Mouse (Mus musculus) CH12.LX (cell line): Measurements from ENCODE around the gene Ppp1r18. TPM values are rescaled to one million over a fixed set of nuclear protein-coding genes. Genes with fewer than 3 reads are reported as not detected.
A peak's percentile ranks its signal among the peaks of the same experiment; 100 is the strongest.

ENCODE experiments used
- DNase-seq: peaks from one replicate; pipeline ENCODE4 v3.0.0-alpha.2; 2013; ENCODE audit errors: extremely low read depth
- H3K27ac ChIP-seq: 2 replicates; pipeline ENCODE4 v1.5.1; 2012; ENCODE audit warnings: low read depth, mild to moderate bottlenecking, control low read depth, moderate library complexity; ENCODE audit not compliant: insufficient read depth
- H3K27me3 ChIP-seq: replicated peaks from 2 replicates; pipeline ENCODE3; 2012; ENCODE audit warnings: inconsistent platforms
- H3K36me3 ChIP-seq, 2 experiments: replicated peaks in 1 of 2; 2 replicates each; pipeline versions ENCODE3 to v1.6.1; 2012; ENCODE audit warnings: inconsistent platforms in 1 of 2, low read length in 1 of 2, mild to moderate bottlenecking in 1 of 2, mixed read lengths in 1 of 2, moderate library complexity in 1 of 2; ENCODE audit not compliant: control insufficient read depth in 1 of 2, insufficient read depth in 1 of 2
- H3K4me1 ChIP-seq, 2 experiments: 2 replicates each; pipeline ENCODE4 v1.6.1; 2012; ENCODE audit warnings: inconsistent platforms in 1 of 2, moderate library complexity in 1 of 2; ENCODE audit not compliant: insufficient read depth in 2 of 2, control insufficient read depth in 1 of 2
- H3K4me2 ChIP-seq: 2 replicates; pipeline ENCODE4 v1.6.1; 2012; ENCODE audit warnings: low read depth, mild to moderate bottlenecking, control low read depth; ENCODE audit not compliant: poor library complexity, insufficient read depth, severe bottlenecking
- H3K4me3 ChIP-seq, 3 experiments: fragments of 150-350 bp in 1 of 3; sonication (generic) in 1 of 3; replicated peaks in 1 of 3; 2 replicates each; pipeline versions ENCODE3 to v1.5.1; 2011 to 2012; ENCODE audit warnings: low read depth in 2 of 3, low read length in 2 of 3, mild to moderate bottlenecking in 2 of 3, moderate library complexity in 2 of 3, control low read depth in 1 of 3, improper control_type of control experiment in 1 of 3, inconsistent platforms in 1 of 3, mixed read lengths in 1 of 3; ENCODE audit not compliant: poor library complexity in 1 of 3
- H3K79me2 ChIP-seq: replicated peaks from 2 replicates; pipeline ENCODE4 v1.6.1; 2012; ENCODE audit warnings: mild to moderate bottlenecking, moderate library complexity; ENCODE audit not compliant: control insufficient read depth, poor library complexity, insufficient read depth, severe bottlenecking; ENCODE audit errors: extremely low read depth
- H3K9ac ChIP-seq: 2 replicates; pipeline ENCODE4 v1.6.1; 2012; ENCODE audit warnings: low read depth, mild to moderate bottlenecking, control low read depth, moderate library complexity; ENCODE audit not compliant: insufficient read depth
- H3K9me3 ChIP-seq: replicated peaks from 2 replicates; pipeline ENCODE3; 2012; ENCODE audit warnings: low read length, inconsistent platforms, mixed read lengths
- BHLHE40 ChIP-seq: IDR thresholded peaks from 2 replicates; pipeline ENCODE4 v1.6.1; 2011; ENCODE audit warnings: mild to moderate bottlenecking, low read depth, low read length, improper control_type of control experiment
- CHD1 ChIP-seq: IDR thresholded peaks from 2 replicates; pipeline ENCODE4 v1.6.1; 2012; ENCODE audit warnings: low read depth, low read length, improper control_type of control experiment, inconsistent platforms
- CHD2 ChIP-seq: IDR thresholded peaks from 2 replicates; pipeline ENCODE4 v1.6.1; 2011; ENCODE audit warnings: low read length, improper control_type of control experiment
- CTCF ChIP-seq, 2 experiments: IDR thresholded peaks in 1 of 2; conservative IDR thresholded peaks in 1 of 2; 2 replicates each; pipeline ENCODE4 v1.5.1; 2011 to 2012; ENCODE audit warnings: low read depth in 2 of 2, low read length in 2 of 2, improper control_type of control experiment in 1 of 2, inconsistent platforms in 1 of 2, mild to moderate bottlenecking in 1 of 2, moderate library complexity in 1 of 2
- E2F4 ChIP-seq: IDR thresholded peaks from 2 replicates; pipeline ENCODE4 v1.6.1; 2011; ENCODE audit warnings: low read depth, low read length, improper control_type of control experiment; ENCODE audit not compliant: insufficient replicate concordance
- ELF1 ChIP-seq: IDR thresholded peaks from 2 replicates; pipeline ENCODE4 v1.6.1; 2014; ENCODE audit warnings: low read depth, mild to moderate bottlenecking, inconsistent platforms, low read length, improper control_type of control experiment
- EP300 ChIP-seq: IDR thresholded peaks from 2 replicates; pipeline ENCODE4 v1.6.1; 2011; ENCODE audit warnings: low read length, improper control_type of control experiment
- ETS1 ChIP-seq: conservative IDR thresholded peaks from 2 replicates; pipeline ENCODE4 v1.6.1; 2012; ENCODE audit warnings: low read depth, mild to moderate bottlenecking, inconsistent platforms, low read length, improper control_type of control experiment, moderate library complexity
- GABPA ChIP-seq: IDR thresholded peaks from 2 replicates; pipeline ENCODE4 v1.6.1; 2012; ENCODE audit warnings: low read depth, low read length, improper control_type of control experiment, inconsistent platforms; ENCODE audit not compliant: insufficient replicate concordance
- HCFC1 ChIP-seq: IDR thresholded peaks from 2 replicates; pipeline ENCODE4 v1.6.1; 2012; ENCODE audit warnings: low read depth, mild to moderate bottlenecking, inconsistent platforms, low read length, improper control_type of control experiment
- IRF4 ChIP-seq: IDR thresholded peaks from 2 replicates; pipeline ENCODE4 v1.6.1; 2014; ENCODE audit warnings: low read depth, mild to moderate bottlenecking, inconsistent platforms, low read length, improper control_type of control experiment
- JUN ChIP-seq: IDR thresholded peaks from 2 replicates; pipeline ENCODE4 v1.6.1; 2011; ENCODE audit warnings: low read depth, mild to moderate bottlenecking, low read length, improper control_type of control experiment, moderate library complexity; ENCODE audit not compliant: insufficient read depth
- JUND ChIP-seq: conservative IDR thresholded peaks from 2 replicates; pipeline ENCODE4 v1.6.1; 2011; ENCODE audit warnings: low read depth, low read length, improper control_type of control experiment
- KAT2A ChIP-seq: IDR thresholded peaks from 2 replicates; pipeline ENCODE4 v1.6.1; 2012; ENCODE audit warnings: low read length, improper control_type of control experiment, inconsistent platforms; ENCODE audit not compliant: insufficient replicate concordance
- MAFK ChIP-seq: IDR thresholded peaks from 2 replicates; pipeline ENCODE4 v1.6.1; 2011; ENCODE audit warnings: low read length, improper control_type of control experiment; ENCODE audit not compliant: insufficient replicate concordance
- MAX ChIP-seq: IDR thresholded peaks from 2 replicates; pipeline ENCODE4 v1.6.1; 2011; ENCODE audit warnings: low read length, improper control_type of control experiment
- MAZ ChIP-seq: IDR thresholded peaks from 2 replicates; pipeline ENCODE4 v1.6.1; 2012; ENCODE audit warnings: low read depth, mild to moderate bottlenecking, inconsistent platforms, low read length, improper control_type of control experiment, moderate library complexity
- MEF2A ChIP-seq: IDR thresholded peaks from 2 replicates; pipeline ENCODE4 v1.6.1; 2014; ENCODE audit warnings: low read depth, mild to moderate bottlenecking, inconsistent platforms, low read length, improper control_type of control experiment, borderline replicate concordance
- MXI1 ChIP-seq: IDR thresholded peaks from 2 replicates; pipeline ENCODE4 v1.6.1; 2011; ENCODE audit warnings: mild to moderate bottlenecking, low read depth, low read length, improper control_type of control experiment
- MYC ChIP-seq: IDR thresholded peaks from 2 replicates; pipeline ENCODE4 v1.6.1; 2011; ENCODE audit warnings: low read depth, mild to moderate bottlenecking, improper control_type of control experiment, low read length
- NELFE ChIP-seq: IDR thresholded peaks from 2 replicates; pipeline ENCODE4 v1.6.1; 2011; ENCODE audit warnings: low read depth, low read length, improper control_type of control experiment
- NRF1 ChIP-seq: IDR thresholded peaks from 2 replicates; pipeline ENCODE4 v1.6.1; 2014; ENCODE audit warnings: low read depth, mild to moderate bottlenecking, inconsistent platforms, low read length, improper control_type of control experiment, moderate library complexity
- PAX5 ChIP-seq: IDR thresholded peaks from 2 replicates; pipeline ENCODE4 v1.6.1; 2012; ENCODE audit warnings: low read length, inconsistent platforms, mixed read lengths
- POLR2A ChIP-seq: IDR thresholded peaks from 2 replicates; pipeline ENCODE4 v1.6.1; 2011; ENCODE audit warnings: low read depth, mild to moderate bottlenecking, improper control_type of control experiment, low read length
- POLR2AphosphoS2 ChIP-seq: IDR thresholded peaks from 2 replicates; pipeline ENCODE4 v1.6.1; 2011; ENCODE audit warnings: low read depth, low read length, improper control_type of control experiment
- RAD21 ChIP-seq: IDR thresholded peaks from 2 replicates; pipeline ENCODE4 v1.6.1; 2011; ENCODE audit warnings: low read depth, mild to moderate bottlenecking, low read length, improper control_type of control experiment, moderate library complexity
- RCOR1 ChIP-seq: conservative IDR thresholded peaks from 2 replicates; pipeline ENCODE4 v1.6.1; 2012; ENCODE audit warnings: low read depth, mild to moderate bottlenecking, inconsistent platforms, low read length, improper control_type of control experiment
- SIN3A ChIP-seq: IDR thresholded peaks from 2 replicates; pipeline ENCODE4 v1.6.1; 2012; ENCODE audit warnings: low read length, improper control_type of control experiment, inconsistent platforms
- SMC3 ChIP-seq: IDR thresholded peaks from 2 replicates; pipeline ENCODE4 v1.6.1; 2011; ENCODE audit warnings: low read depth, low read length, improper control_type of control experiment
- TBP ChIP-seq: conservative IDR thresholded peaks from 2 replicates; pipeline ENCODE4 v1.6.1; 2011; ENCODE audit warnings: low read depth, low read length, improper control_type of control experiment
- TCF12 ChIP-seq: IDR thresholded peaks from 2 replicates; pipeline ENCODE4 v1.6.1; 2014; ENCODE audit warnings: low read depth, mild to moderate bottlenecking, inconsistent platforms, low read length, improper control_type of control experiment
- UBTF ChIP-seq: IDR thresholded peaks from 2 replicates; pipeline ENCODE4 v1.6.1; 2012; ENCODE audit warnings: low read depth, mild to moderate bottlenecking, inconsistent platforms, low read length, improper control_type of control experiment, moderate library complexity
- USF1 ChIP-seq: IDR thresholded peaks from 2 replicates; pipeline ENCODE4 v1.6.1; 2014; ENCODE audit warnings: low read depth, mild to moderate bottlenecking, inconsistent platforms, low read length, improper control_type of control experiment
- USF2 ChIP-seq: conservative IDR thresholded peaks from 2 replicates; pipeline ENCODE4 v1.6.1; 2011; ENCODE audit warnings: low read depth, low read length, improper control_type of control experiment
- ZC3H11A ChIP-seq: IDR thresholded peaks from 2 replicates; pipeline ENCODE4 v1.6.1; 2012; ENCODE audit warnings: low read depth, mild to moderate bottlenecking, inconsistent platforms, low read length, improper control_type of control experiment
- ZKSCAN1 ChIP-seq: IDR thresholded peaks from 2 replicates; pipeline ENCODE4 v1.6.1; 2012; ENCODE audit warnings: low read depth, inconsistent platforms, low read length, improper control_type of control experiment, borderline replicate concordance
- ZMIZ1 ChIP-seq: IDR thresholded peaks from 2 replicates; pipeline ENCODE4 v1.6.1; 2012; ENCODE audit warnings: low read depth, mild to moderate bottlenecking, inconsistent platforms, low read length, improper control_type of control experiment
- ZNF384 ChIP-seq: IDR thresholded peaks from 2 replicates; pipeline ENCODE4 v1.6.1; 2012; ENCODE audit warnings: low read depth, low read length, improper control_type of control experiment, inconsistent platforms
- dilution Hi-C: fragments of 300-500 bp; cut with MboI; formaldehyde crosslinking; loops from 2 replicates; pipeline ENCODE4 v1.14.3; 2020; ENCODE audit warnings: low sequenced_read_pairs; ENCODE audit not compliant: extremely low pct_unique_long_range_greater_than_20kb, extremely low pct_ligation_motif_present
- in situ Hi-C: fragments of 300-500 bp; cut with MboI; formaldehyde crosslinking; loops from 3 replicates; pipeline ENCODE4 v1.14.3; 2019; ENCODE audit warnings: low sequenced_read_pairs, low pct_ligation_motif_present, low pct_unique_long_range_greater_than_20kb, mixed read lengths
- polyA plus RNA-seq: library from polyadenylated mRNA; unstranded; fragments of >175 nt; gene quantifications from 2 replicates; pipeline ENCODE4 v1.2.1, GENCODE M21; 2012; ENCODE audit warnings: low read depth; ENCODE audit not compliant: insufficient read length
- total RNA-seq, 2 experiments: library from RNA; depleted of rRNA; stranded (reverse); fragments of 300-350 nt in 1 of 2; fragments of >200 nt in 1 of 2; gene quantifications; 2 replicates each; pipeline ENCODE4 v1.2.3; 2012 to 2014

Gene Ppp1r18
- total and polyA plus RNA-seq, 3 experiments: 8.5 to 50.1 (median 21.4) TPM

DNA sequence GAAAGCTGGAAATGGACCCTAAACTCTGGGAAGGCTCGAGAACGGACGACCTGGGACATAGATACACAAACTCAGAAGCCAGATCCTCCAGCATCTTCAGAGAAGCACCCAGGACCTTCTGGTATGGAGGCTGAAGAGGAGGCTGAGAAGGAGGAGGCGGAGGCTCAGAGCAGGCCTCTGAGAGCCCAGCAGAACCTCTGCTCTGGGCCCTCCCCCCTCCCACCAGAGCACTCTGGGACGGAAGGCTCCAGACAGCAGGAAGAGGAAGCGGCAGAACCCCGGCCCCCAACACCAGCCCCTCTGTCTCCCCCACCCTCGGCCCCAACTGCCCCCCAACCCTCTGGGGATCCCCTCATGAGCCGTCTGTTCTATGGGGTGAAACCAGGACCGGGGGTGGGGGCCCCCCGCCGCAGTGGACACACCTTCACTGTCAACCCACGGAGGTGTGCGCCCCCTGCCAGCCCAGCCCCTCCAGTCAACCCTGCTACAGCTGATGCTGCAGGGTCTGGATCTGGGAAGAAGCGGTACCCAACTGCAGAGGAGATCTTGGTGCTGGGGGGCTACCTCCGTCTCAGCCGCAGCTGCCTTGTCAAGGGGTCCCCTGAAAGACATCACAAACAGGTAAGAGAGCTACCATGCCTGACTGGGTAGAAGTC is 2.9 kb downstream of the Ppp1r18 start:
- Histone ChIP-seq H3K27ac (peak overlapping the region; percentile 83), H3K27me3 (no peaks in the 10 kb centered on the region), H3K36me3 (peaks cover 0 to 16% of the 10 kb centered on the region in 2 experiments), H3K4me2 (peak overlapping the region; percentile 91), H3K4me1 (peaks cover 0 to 25% of the 10 kb centered on the region in 2 experiments; a peak in 2 of 4 replicates), H3K4me3 (peak overlapping the region; percentile 63 to 99 (median 74)), H3K9me3 (peaks cover 4% of the 10 kb centered on the region)
- in situ Hi-C loops: loop anchor here (10.0 kb wide), 1 partner anchor 133 kb away; no protein-coding TSS in a partner anchor
- TF ChIP-seq SIN3A (no peak; the same call in none of the 2 replicates), IRF4 (no peak), HCFC1 (peak; percentile 59), GABPA (no peak), POLR2AphosphoS2 (no peak), ZNF384 (no peak), UBTF (no peak), KAT2A (no peak), E2F4 (no peak), BHLHE40 (no peak), USF1 (no peak), NRF1 (no peak), CHD2 (no peak), MAX (no peak), ZMIZ1 (0 out of 2 replicates have a peak, but pooled peaks have one; percentile 21), MYC (no peak), MXI1 (peak; percentile 47; the same call in 1 of the 2 replicates), CTCF (conservative IDR thresholded peaks at IDR 0.05 in 1 of 2, IDR thresholded peaks at IDR 0.05 in 1 of 2; ENCODE audit: low read depth in 2 of 2, low read length in 2 of 2) (peak in 1 of 2 experiments; percentile 27; a peak in 2 of 4 replicates), TBP (no peak), MEF2A (0 out of 2 replicates have a peak, but pooled peaks have one; percentile 9), ZKSCAN1 (no peak), CHD1 (no peak), ETS1 (no peak), ZC3H11A (no peak), POLR2A (peak; percentile 56), JUND (no peak), SMC3 (no peak), PAX5 (no peak), TCF12 (no peak; the same call in 1 of the 2 replicates), ELF1 (peak; percentile 71), MAFK (no peak), RAD21 (no peak), MAZ (peak; percentile 15; the same call in 1 of the 2 replicates), JUN (no peak), EP300 (no peak), NELFE (0 out of 2 replicates have a peak, but pooled peaks have one; percentile 49), RCOR1 (no peak), USF2 (no peak)
- TF ChIP-seq, all 38 proteins: peak for 9
- DNase-seq: peak; percentile 68
- peaks cover 47% of the 10 kb centered on the region for H3K79me2 ChIP-seq
- dilution Hi-C loops: no loop called here
- peak overlapping the region; percentile 69 for H3K9ac ChIP-seq
